Mouse (Mus musculus) heart, embryonic 16.5 days (tissue): ENCODE results near the gene Cdc14b. TPM values are rescaled to one million over a fixed set of nuclear protein-coding genes. Genes with fewer than 3 reads are reported as not detected.

Experiments used
- ATAC-seq: fragments of 200-750 bp; cut with Nextera tagmentation; replicated peaks from 2 replicates; pipeline ENCODE4 v1.8.0; 2017; ENCODE audit warnings: moderate number of reproducible peaks; ENCODE audit not compliant: insufficient read depth, low FRiP score; ENCODE audit errors: extremely low read depth
- H3K27ac ChIP-seq: fragments of 300-500 bp; sonication (generic); 2 replicates; pipeline ENCODE4 v1.5.1; 2014; ENCODE audit warnings: mild to moderate bottlenecking, low read length, control low read depth, moderate library complexity
- H3K27me3 ChIP-seq: fragments of 300-500 bp; sonication (generic); 2 replicates; pipeline ENCODE4 v1.6.1; 2014; ENCODE audit warnings: low read length, mixed read lengths; ENCODE audit not compliant: control insufficient read depth, insufficient read depth
- H3K36me3 ChIP-seq: fragments of 300-500 bp; sonication (generic); 2 replicates; pipeline ENCODE4 v1.6.1; 2014; ENCODE audit not compliant: control insufficient read depth, insufficient read depth
- H3K4me1 ChIP-seq: fragments of 300-500 bp; sonication (generic); 2 replicates; pipeline ENCODE4 v1.6.1; 2014; ENCODE audit warnings: low read length, mixed read lengths; ENCODE audit not compliant: control insufficient read depth, insufficient read depth
- H3K4me2 ChIP-seq: fragments of 300-500 bp; sonication (generic); 2 replicates; pipeline ENCODE4 v1.6.1; 2014; ENCODE audit warnings: low read depth, mild to moderate bottlenecking, control low read depth, low read length
- H3K4me3 ChIP-seq: fragments of 300-500 bp; sonication (generic); 2 replicates; pipeline ENCODE4 v1.5.1; 2014; ENCODE audit warnings: mild to moderate bottlenecking, control low read depth, low read length
- H3K9ac ChIP-seq: fragments of 300-500 bp; sonication (generic); 2 replicates; pipeline ENCODE4 v1.6.1; 2014; ENCODE audit warnings: low read length, control low read depth
- H3K9me3 ChIP-seq: fragments of 300-500 bp; sonication (generic); replicated peaks from 2 replicates; pipeline ENCODE4 v1.6.1; 2016; ENCODE audit warnings: low read length; ENCODE audit not compliant: control insufficient read depth
- WGBS: fragments of 180-500 bp; shearing (Covaris S2); extraction: QIAGEN DNeasy Blood & Tissue Kit; methylation state at CpG from one replicate; pipeline ENCODE4 v1.1.7; 2014; 5-methylcytosine and 5-hydroxymethylcytosine counted together
- polyA plus RNA-seq: library from polyadenylated mRNA; unstranded; fragments of >200 nt; fragmentation: Nextera tagmentation; extraction: Ambion mirVana; gene quantifications from 2 replicates; pipeline ENCODE4 v1.2.1, GENCODE M21; 2015

The Cdc14b gene
- polyA plus RNA-seq, 1 experiment from 2014 or later, result 15.5 TPM

GRCm38 (mm10) chr13:64248161-64248774 lies 26.8 kb downstream of the Cdc14b start:
- H3K27me3 ChIP-seq, result no peaks in the 10 kb centered on the region
- WGBS, result 1% methylated on average over 24 of the region's 24 CpGs
- no peaks in the 10 kb centered on the region for H3K9me3 ChIP-seq
- no peaks in the 10 kb centered on the region; the same call in 1 of the 2 replicates for H3K36me3 ChIP-seq
- peak; percentile 86 for ATAC-seq
- peak overlapping the region; percentile 61 for H3K4me3 ChIP-seq
- H3K27ac ChIP-seq, result peak overlapping the region; percentile 74
- H3K4me2 ChIP-seq, result peak overlapping the region; percentile 75
- peak overlapping the region; percentile 78 for H3K9ac ChIP-seq
- peaks cover 11% of the 10 kb centered on the region for H3K4me1 ChIP-seq

GRCm38 (mm10) chr13:64246106-64246505 lies 29.0 kb downstream of the Cdc14b start:
- H3K4me3 ChIP-seq, result no peak overlapping the region
- no peak overlapping the region for H3K27ac ChIP-seq
- no peaks in the 10 kb centered on the region for H3K9me3 ChIP-seq
- ATAC-seq, result no peak
- peaks cover 8% of the 10 kb centered on the region for H3K4me1 ChIP-seq
- H3K36me3 ChIP-seq, result peaks cover 5% of the 10 kb centered on the region
- no peak overlapping the region for H3K4me2 ChIP-seq
- H3K9ac ChIP-seq, result no peak overlapping the region
- WGBS, result 83% methylated on average over 12 of the region's 12 CpGs
- H3K27me3 ChIP-seq, result no peaks in the 10 kb centered on the region

- H3K4me1 ChIP-seq, result peaks cover 12% of the 10 kb centered on the region
- no peak overlapping the region for H3K27ac ChIP-seq
Measured at GRCm38 (mm10) chr13:64244685-64245261, 30.3 kb downstream of the Cdc14b start.

GRCm38 (mm10) chr13:64242721-64243120 lies 32.4 kb downstream of the Cdc14b start:
- peaks cover 5% of the 10 kb centered on the region for H3K36me3 ChIP-seq
- H3K9ac ChIP-seq, result no peak overlapping the region
- H3K9me3 ChIP-seq, result no peaks in the 10 kb centered on the region
- H3K27ac ChIP-seq, result no peak overlapping the region
- H3K4me2 ChIP-seq, result no peak overlapping the region
- no peak for ATAC-seq
- no peaks in the 10 kb centered on the region for H3K27me3 ChIP-seq
- H3K4me1 ChIP-seq, result peaks cover 4% of the 10 kb centered on the region
- H3K4me3 ChIP-seq, result no peak overlapping the region

More at GRCm38 (mm10) chr13:64244685-64245261, 30.3 kb downstream of the Cdc14b start:
- ATAC-seq, result no peak
- H3K9me3 ChIP-seq, result no peaks in the 10 kb centered on the region
- 78% methylated on average over 4 of the region's 4 CpGs for WGBS
- H3K4me3 ChIP-seq, result no peak overlapping the region
- H3K9ac ChIP-seq, result no peak overlapping the region
- H3K36me3 ChIP-seq, result peaks cover 5% of the 10 kb centered on the region
- H3K4me2 ChIP-seq, result no peak overlapping the region
- no peaks in the 10 kb centered on the region for H3K27me3 ChIP-seq

- H3K9me3 ChIP-seq, result no peaks in the 10 kb centered on the region
- WGBS, result 48% methylated on average over 7 of the region's 7 CpGs
- H3K27me3 ChIP-seq, result no peaks in the 10 kb centered on the region
- peak overlapping the region; percentile 60 for H3K4me2 ChIP-seq
- H3K4me3 ChIP-seq, result peak overlapping the region; percentile 17
- peaks cover 18% of the 10 kb centered on the region for H3K4me1 ChIP-seq
- no peak; the same call in 1 of the 2 replicates for ATAC-seq
- H3K9ac ChIP-seq, result peak overlapping the region; percentile 51
- peak overlapping the region; percentile 80 for H3K27ac ChIP-seq
- peaks cover 5% of the 10 kb centered on the region for H3K36me3 ChIP-seq
Measured at GRCm38 (mm10) chr13:64240626-64241025, 34.5 kb downstream of the Cdc14b start.

- H3K9ac ChIP-seq, result no peak overlapping the region
- H3K4me2 ChIP-seq, result no peak overlapping the region
- H3K27ac ChIP-seq, result peak overlapping the region; percentile 68
- ATAC-seq, result no peak
- H3K4me3 ChIP-seq, result no peak overlapping the region
- H3K4me1 ChIP-seq, result peaks cover 30% of the 10 kb centered on the region
- no peaks in the 10 kb centered on the region for H3K27me3 ChIP-seq
- no peaks in the 10 kb centered on the region for H3K9me3 ChIP-seq
- H3K36me3 ChIP-seq, result 0 out of 2 replicates have a peak, but pooled peaks cover 2% of the 10 kb centered on the region
Measured at GRCm38 (mm10) chr13:64237681-64238157, 37.4 kb downstream of the Cdc14b start.

GRCm38 (mm10) chr13:64237000-64237680 lies 38.0 kb downstream of the Cdc14b start:
- Histone ChIP-seq H3K9me3 (no peaks in the 10 kb centered on the region), H3K4me1 (peaks cover 30% of the 10 kb centered on the region), H3K27me3 (no peaks in the 10 kb centered on the region), H3K4me2 (no peak overlapping the region), H3K27ac (peak overlapping the region; percentile 68), H3K4me3 (no peak overlapping the region), H3K36me3 (no peaks in the 10 kb centered on the region), H3K9ac (0 out of 2 replicates have a peak overlapping the region, but pooled peaks have one; percentile 7)
- WGBS, result 27% methylated on average over 4 of the region's 4 CpGs
- no peak for ATAC-seq

- H3K4me1 ChIP-seq, result peaks cover 29% of the 10 kb centered on the region
- no peak overlapping the region; the same call in 1 of the 2 replicates for H3K9ac ChIP-seq
- H3K9me3 ChIP-seq, result no peaks in the 10 kb centered on the region
- ATAC-seq, result no peak
- H3K36me3 ChIP-seq, result no peaks in the 10 kb centered on the region
- 64% methylated on average over 3 of the region's 3 CpGs for WGBS
- no peak overlapping the region for H3K27ac ChIP-seq
- H3K4me2 ChIP-seq, result no peak overlapping the region
- H3K4me3 ChIP-seq, result no peak overlapping the region
- no peaks in the 10 kb centered on the region for H3K27me3 ChIP-seq
Measured at GRCm38 (mm10) chr13:64235777-64236176, 39.3 kb downstream of the Cdc14b start.
